Mouse (Mus musculus) fat pad, adult 2 months (tissue): Measurements from ENCODE around the gene Mlec.
"Not testable (repeated sequence)": the region's sequence is repeated elsewhere in the genome, so short reads cannot be mapped to it uniquely, and the experiment has no call there.

Source experiments
- DNase-seq: peaks from one replicate; pipeline ENCODE4 v3.0.0-alpha.2; 2011; ENCODE audit warnings: low read depth, low spot score; ENCODE audit errors: extremely low read depth

The Mlec gene

DNA sequence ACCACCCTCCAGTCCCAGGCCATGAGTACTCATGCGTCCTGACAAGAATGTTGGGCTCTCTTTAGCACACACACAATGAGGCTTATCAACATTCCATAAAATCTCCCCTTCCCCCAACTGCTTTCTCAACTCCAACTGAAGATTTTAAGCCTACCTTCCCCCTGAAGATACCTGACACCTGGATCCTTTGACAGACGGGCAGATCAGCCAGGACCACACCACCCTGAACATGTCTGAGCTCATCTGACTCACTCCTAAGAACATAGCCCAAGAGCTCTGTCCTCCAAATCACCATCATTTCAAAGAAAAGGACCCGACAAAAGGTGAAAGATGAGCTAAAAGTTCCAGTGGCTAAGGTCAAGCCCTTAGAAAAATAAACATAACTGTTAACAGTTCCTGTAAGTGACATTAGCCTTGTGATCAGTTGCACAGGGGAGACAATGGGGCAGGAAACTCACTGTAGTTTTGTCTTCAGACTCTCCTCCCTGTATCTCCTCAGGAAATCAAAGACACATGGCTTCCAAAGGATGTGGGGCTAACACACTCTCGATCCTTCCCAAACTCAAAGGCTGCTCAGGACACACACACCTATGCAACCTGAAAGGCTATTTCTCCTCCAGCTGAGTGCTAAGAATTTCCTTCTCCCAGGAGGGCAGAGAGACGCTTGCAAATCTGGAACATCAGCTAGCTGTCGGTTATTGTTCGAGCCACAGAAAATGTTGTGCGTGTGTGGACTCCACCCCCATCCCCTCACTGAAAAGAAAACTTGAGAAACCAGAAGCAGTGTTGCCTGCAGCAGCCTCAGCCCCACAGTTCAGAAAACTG, 5.6 kb downstream of the Mlec start:
- DNase-seq: no peak

- DNase-seq: no peak
Measured at GRCm38 (mm10) chr5:115151457-115151856, 6.5 kb downstream of the Mlec start.

DNA sequence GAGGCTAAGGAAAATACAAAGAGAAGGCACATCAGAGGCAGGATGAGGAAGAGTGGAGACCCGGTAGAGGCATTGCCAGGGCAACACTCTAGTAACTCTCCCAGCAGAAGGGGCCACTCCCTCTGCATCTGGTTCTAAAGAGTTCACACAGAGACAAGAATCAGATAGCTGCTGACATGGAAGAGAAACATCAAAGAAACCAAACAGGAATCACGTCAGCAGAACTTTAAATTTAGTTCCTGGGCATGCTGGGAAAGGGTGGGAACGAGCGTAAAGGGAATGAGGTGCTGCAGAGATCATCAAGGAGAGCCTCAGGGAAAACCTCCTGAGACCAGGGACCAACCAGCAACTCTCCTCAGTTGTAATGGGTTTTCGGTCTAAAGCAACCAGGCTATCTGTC, 7.0 kb downstream of the Mlec start:
- DNase-seq: no peak

DNA sequence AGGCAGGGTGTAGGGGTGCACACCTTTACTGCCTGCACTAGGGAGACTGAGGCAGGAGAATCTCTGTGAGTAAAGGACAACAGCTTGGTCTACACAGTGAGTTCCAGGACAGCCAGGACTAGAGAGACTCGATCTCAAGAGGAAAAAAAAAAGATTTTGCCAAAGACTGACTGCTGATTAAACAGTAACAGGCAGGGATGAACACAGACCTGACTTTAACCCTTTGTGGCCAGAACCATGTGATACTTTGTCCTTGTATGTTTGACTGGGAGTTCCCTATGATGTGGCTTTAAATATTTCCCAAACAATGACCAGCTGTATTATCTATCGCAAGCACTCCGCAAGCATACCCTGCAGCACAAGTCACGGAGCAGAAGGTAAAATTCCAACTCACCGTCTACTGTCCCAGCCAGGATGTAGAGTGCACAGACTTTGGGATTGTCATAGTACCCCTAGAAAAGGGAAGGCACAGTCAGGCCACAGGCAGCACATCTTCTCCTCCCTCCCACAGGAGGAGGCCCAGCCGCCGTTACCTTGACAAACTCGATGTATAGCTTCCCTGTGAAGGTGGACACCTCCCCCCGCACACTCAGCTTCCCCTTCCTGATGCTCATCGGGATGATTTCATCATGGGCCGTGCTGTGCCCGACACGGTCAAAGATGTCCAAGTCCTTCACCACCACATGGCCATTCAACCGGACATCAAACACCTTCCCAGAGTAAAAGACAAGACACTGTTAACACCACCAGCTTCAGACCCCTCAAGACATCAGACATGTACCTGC, 8.1 kb downstream of the Mlec start:
- no peak for DNase-seq

GRCm38 (mm10) chr5:115148872-115149271, 9.1 kb downstream of the Mlec start:
- not testable (repeated sequence) for DNase-seq

GRCm38 (mm10) chr5:115148378-115148777, 9.6 kb downstream of the Mlec start:
- DNase-seq: no peak

DNA sequence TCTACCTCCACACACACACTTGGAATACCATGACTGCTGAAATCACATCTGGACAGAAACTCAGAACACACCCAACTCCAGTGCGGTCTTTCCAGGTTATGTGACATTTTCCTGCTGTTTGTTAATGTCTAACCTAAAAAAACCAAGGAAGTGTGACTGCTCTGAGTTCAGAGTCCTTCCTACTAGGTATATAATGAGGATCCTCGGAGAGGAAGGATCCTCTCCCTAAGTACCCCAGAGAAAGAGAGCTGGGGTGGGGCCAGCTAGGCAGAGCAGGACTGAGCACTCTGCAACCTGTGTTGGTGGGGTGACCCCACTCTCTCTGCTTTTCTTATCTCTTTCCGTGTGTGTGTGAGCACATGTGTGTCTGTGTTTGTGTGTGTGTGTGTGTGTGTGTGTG, 10.6 kb downstream of the Mlec start:
- no peak for DNase-seq

DNA sequence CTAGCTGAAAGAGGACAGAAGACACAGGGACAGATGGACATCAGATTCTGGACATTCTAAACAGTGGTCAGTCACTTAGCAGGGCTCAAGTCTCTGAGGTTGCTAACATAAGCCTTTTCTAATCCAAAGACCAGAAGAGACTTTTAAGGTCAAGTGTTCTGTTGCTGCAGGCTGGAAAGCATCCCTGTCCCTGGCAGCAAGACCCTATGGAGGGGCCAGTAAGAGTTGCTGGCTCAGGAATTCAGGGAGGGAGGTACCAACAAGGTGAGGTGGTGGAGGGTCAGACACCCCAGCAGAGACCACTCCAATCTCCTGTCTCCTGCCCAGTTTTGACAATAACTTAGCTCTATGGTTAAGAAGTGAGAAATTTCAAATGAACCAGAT, 11.2 kb downstream of the Mlec start:
- no peak for DNase-seq

DNA sequence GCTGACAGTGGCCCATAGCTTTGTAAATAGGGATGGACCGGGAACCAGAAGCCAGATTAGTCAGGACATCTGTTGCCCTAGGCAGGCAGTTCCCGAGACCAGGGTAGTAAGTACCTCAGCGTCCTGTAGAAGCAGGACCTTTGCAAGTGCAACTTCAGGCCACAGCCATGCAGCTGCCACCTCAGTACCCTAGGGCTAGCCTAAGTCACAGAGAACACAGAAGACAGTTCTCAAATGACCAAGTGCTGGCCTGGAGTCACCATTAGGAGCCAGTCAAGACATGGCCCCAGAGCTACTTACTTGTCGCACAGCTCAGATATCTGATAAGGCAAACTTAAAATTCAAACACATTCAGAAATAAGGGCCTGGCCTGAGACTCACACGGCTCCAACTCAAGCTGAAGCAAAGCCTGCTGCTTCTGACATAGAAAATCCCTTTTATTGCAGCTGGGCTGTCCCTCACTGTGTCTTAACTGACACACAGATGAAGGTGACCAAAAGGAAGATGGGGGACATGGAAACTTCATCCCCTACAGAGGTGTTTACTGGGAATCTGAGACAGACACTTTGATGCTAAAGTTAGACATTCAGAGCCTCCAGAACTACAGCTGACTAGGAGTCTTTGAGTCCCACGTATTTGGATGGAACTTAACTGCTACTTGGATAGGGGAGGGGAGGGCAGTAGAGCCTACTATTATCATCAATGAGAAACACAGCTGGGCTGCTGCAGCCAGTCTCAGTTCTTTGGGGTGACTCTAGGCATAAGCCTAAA, 11.8 kb downstream of the Mlec start:
- DNase-seq: no peak

DNA sequence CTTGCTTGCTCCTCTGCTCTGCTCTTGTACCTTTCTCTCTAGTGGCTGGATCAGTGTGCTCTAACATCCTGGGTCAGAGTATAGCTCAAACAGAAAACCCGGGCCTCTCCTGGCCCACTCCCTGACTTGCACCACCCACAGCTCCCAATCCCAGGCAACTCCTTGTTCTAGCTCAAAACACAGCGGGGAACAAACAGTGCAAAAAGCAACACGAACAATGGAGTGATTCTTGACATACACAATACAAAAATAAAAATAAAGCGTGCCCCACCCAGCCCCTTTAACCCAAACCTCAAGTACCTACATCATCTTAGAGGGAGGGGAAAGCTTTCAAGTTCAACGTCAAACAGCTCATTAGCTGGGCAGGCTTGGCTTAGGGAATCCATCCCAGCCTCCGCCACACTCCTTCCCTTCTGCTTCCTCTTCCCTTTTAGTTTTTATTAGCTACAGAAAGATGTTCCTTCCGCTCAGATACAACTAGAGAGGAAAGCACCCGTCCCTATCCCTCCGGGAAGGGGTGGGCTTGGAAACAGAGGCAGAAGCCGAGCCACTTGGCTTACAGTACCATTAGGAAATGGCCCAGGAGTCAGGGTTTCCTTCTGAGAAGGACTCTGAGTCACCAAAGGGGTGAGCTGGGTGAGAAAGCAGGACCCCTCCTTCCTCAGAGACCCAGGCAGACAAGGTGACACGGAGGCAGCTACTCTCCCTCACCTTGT, 12.6 kb downstream of the Mlec start:
- DNase-seq: no peak

DNA sequence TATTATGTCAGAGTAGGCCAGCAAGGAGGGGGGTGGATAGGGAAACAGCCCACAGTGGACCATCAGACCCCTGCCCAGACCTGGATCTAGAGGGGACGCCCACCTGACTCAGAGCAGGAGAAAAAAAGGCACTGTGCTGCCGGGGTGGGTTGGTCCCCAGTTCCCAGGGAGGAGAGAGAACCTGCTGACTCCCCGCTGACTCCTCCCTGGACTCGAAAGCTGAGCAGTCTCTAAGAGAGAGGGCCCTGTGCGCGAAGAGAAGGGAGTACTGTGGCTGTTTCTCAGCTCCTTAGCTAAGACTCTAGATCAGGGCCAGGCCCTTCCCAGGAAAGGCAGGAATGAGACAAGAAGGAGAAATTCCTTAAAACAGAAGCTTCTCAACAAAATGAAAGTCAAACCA, 13.5 kb downstream of the Mlec start:
- no peak for DNase-seq

GRCm38 (mm10) chr5:115143552-115143951, 14.4 kb downstream of the Mlec start:
- no peak for DNase-seq

- no peak for DNase-seq
Measured at GRCm38 (mm10) chr5:115142166-115142697, 15.7 kb downstream of the Mlec start.

- DNase-seq: no peak
Measured at GRCm38 (mm10) chr5:115140726-115141125, 17.3 kb downstream of the Mlec start.

DNA sequence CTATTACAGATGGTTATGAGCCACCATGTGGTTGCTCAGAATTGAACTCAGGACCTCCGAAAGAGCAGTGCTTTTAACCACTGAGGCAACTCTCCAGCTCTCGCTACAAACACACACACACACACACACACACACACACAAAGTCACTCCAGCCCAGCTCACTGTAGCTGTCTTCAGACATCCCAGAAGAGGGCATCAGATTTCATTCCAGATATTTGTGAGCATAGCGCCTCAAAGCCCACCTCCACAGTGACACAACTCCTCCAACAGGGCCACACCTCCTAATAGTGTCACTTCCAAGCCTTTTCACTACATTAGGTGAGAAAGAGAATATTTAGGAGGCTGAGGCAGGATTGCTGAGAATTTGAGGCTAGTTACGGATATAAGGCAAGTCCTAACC, 18.9 kb downstream of the Mlec start:
- no peak for DNase-seq

- DNase-seq: no peak
Measured at GRCm38 (mm10) chr5:115134234-115135165, 23.5 kb downstream of the Mlec start, which contains the start of gene Unc119b. Gene Unc119b, minus strand, starts transcription at chr5:115134975.

DNA sequence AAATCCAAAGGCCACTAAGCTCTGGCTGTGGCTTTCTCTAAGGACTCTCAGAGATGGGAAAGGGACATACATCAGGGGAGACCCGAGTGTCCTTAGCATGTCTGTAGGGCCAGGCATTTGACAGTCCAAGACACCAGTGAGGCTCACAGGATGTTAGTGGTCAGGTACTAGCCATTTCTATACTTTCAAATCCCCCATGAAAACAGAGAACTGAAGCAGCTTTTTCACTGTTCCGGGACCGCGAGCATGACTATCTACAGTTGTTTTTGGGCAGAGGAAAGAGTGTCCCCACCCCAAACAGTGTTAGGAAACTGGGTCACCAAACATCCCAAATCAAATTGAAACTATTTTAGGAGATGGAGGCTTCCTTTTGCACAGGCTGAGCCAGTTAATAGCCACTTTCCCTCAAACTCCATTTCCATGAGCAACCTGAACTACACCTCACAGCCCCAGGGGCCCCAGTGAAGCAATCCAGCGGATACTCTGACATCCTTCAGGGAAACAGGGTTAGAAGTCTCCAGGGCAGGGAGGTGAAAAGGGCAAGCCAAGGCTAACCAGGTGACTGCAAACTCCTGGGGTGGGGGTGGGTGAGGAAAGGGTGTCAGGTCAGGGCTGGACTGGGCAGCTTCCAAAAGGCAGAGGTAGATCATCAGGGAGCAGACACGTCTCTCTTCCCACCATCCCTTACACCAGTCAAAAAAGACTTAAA, 24.5 kb downstream of the Mlec start:
- no peak for DNase-seq

GRCm38 (mm10) chr5:115132465-115132864, 25.5 kb downstream of the Mlec start:
- DNase-seq: no peak

- no peak for DNase-seq
Measured at GRCm38 (mm10) chr5:115129328-115129727, 28.7 kb downstream of the Mlec start.
